Mouse (Mus musculus) induced T-regulatory cell, adult 2 months (primary cell): ENCODE results near the gene Gpnmb.

Experiments used
- DNase-seq: peaks from one replicate; pipeline ENCODE4 v3.0.0-alpha.2; 2012; ENCODE audit warnings: low read depth

Gene Gpnmb

GRCm38 (mm10) chr6:49031230-49031629 lies 5.1 kb upstream of the Gpnmb start:
- no peak for DNase-seq

GRCm38 (mm10) chr6:49032783-49033182 lies 3.6 kb upstream of the Gpnmb start:
- no peak for DNase-seq

- no peak for DNase-seq
Observed at GRCm38 (mm10) chr6:49037268-49037662, 919 bp downstream of the Gpnmb start.

GRCm38 (mm10) chr6:49039470-49040180 lies 3.3 kb downstream of the Gpnmb start:
- peak; percentile 84 for DNase-seq

- DNase-seq: no peak
Observed at GRCm38 (mm10) chr6:49046502-49046901, 10.2 kb downstream of the Gpnmb start.

- DNase-seq: no peak
Observed at GRCm38 (mm10) chr6:49046976-49047375, 10.6 kb downstream of the Gpnmb start.

- DNase-seq: no peak
Observed at GRCm38 (mm10) chr6:49047848-49048247, 11.5 kb downstream of the Gpnmb start.

- DNase-seq: no peak
Observed at GRCm38 (mm10) chr6:49048395-49048794, 12.0 kb downstream of the Gpnmb start.

- DNase-seq: no peak
Observed at GRCm38 (mm10) chr6:49050677-49051410, 14.5 kb downstream of the Gpnmb start.

- peak; percentile 27 for DNase-seq
Observed at GRCm38 (mm10) chr6:49052191-49052590, 15.8 kb downstream of the Gpnmb start.

GRCm38 (mm10) chr6:49055256-49055733 lies 18.9 kb downstream of the Gpnmb start:
- no peak for DNase-seq

GRCm38 (mm10) chr6:49056009-49056408 lies 19.7 kb downstream of the Gpnmb start:
- no peak for DNase-seq

GRCm38 (mm10) chr6:49057053-49058021 lies 21.0 kb downstream of the Gpnmb start:
- peak; percentile 85 for DNase-seq

GRCm38 (mm10) chr6:49068361-49068760 lies 32.0 kb downstream of the Gpnmb start:
- DNase-seq: no peak

- peak; percentile 96 for DNase-seq
Observed at GRCm38 (mm10) chr6:49073304-49074116, 37.2 kb downstream of the Gpnmb start, which contains the start of gene Malsu1. Gene Malsu1 (plus strand): TSS chr6:49073795.

GRCm38 (mm10) chr6:49074117-49074490 lies 37.8 kb downstream of the Gpnmb start:
- peak; percentile 69 for DNase-seq

- DNase-seq: no peak
Observed at GRCm38 (mm10) chr6:49077894-49078293, 41.5 kb downstream of the Gpnmb start.

GRCm38 (mm10) chr6:49079313-49079712 lies 43.0 kb downstream of the Gpnmb start:
- no peak for DNase-seq

GRCm38 (mm10) chr6:49083008-49083407 lies 46.7 kb downstream of the Gpnmb start:
- no peak for DNase-seq

- DNase-seq: no peak
Observed at GRCm38 (mm10) chr6:49094968-49095367, 58.6 kb downstream of the Gpnmb start.

GRCm38 (mm10) chr6:49096421-49096820 lies 60.1 kb downstream of the Gpnmb start:
- no peak for DNase-seq
